Mouse (Mus musculus) splenic B cell, adult 2 months (primary cell): Measurements from ENCODE around the gene Pfpl.
A peak's percentile ranks its signal among the peaks of the same experiment; 100 is the strongest.

Source experiments
- DNase-seq: peaks from one replicate; pipeline ENCODE4 v3.0.0-alpha.2; 2011; ENCODE audit warnings: low read depth, low spot score
- H3K27me3 ChIP-seq: 2 replicates; pipeline ENCODE4 v1.6.1; 2012; ENCODE audit warnings: mild to moderate bottlenecking, low read length, moderate library complexity, mixed read lengths; ENCODE audit not compliant: control insufficient read depth, poor library complexity, insufficient read depth, severe bottlenecking
- H3K36me3 ChIP-seq: 2 replicates; pipeline ENCODE4 v1.6.1; 2012; ENCODE audit warnings: mild to moderate bottlenecking, low read length, moderate library complexity, mixed read lengths; ENCODE audit not compliant: control insufficient read depth, poor library complexity, insufficient read depth, severe bottlenecking

The Pfpl gene

DNA sequence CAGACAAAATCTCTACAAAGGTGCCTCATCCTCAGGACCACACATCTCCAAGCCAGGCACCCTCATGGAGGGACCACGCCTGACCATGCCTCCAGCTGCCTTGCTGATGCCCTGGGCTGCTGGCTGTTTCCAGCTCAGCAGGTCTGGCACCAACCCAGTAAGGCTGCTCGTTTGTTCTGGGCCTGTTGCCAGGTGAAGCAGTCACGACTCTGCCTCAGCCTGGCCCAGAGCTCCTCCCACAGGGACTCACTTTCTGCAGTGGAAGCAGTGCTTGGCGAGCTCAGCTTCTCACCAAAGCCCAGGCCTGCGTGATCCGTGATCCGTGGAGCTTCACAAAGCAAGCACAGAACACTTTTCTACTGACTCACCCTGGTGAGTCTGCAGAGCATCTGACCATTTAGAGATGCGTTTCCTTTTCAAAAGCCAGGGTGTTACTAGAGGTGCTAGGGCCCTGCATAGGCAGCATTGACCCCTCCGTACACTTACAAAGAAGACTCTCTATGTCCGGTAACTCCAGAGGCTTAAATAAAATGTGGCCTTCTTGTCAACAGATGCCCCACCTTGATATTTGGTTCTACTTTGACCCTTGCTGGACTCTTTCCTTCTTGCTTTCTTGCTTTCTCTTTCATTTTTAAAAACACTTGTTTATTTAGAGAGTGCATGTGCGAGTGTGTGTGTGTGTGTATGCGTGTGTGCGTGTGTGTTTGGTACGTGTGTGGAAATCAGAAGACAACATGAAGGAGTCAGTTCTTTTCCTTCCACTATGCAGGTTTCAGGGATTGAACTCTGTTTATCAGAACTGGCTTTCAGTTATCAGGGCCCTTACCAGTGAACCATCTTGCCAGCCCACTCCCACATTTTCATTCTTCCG lies 47.9 kb downstream of the Pfpl start:
- Histone ChIP-seq H3K36me3 (no peaks in the 10 kb centered on the region), H3K27me3 (no peaks in the 10 kb centered on the region)
- peak; percentile 59 for DNase-seq

DNA sequence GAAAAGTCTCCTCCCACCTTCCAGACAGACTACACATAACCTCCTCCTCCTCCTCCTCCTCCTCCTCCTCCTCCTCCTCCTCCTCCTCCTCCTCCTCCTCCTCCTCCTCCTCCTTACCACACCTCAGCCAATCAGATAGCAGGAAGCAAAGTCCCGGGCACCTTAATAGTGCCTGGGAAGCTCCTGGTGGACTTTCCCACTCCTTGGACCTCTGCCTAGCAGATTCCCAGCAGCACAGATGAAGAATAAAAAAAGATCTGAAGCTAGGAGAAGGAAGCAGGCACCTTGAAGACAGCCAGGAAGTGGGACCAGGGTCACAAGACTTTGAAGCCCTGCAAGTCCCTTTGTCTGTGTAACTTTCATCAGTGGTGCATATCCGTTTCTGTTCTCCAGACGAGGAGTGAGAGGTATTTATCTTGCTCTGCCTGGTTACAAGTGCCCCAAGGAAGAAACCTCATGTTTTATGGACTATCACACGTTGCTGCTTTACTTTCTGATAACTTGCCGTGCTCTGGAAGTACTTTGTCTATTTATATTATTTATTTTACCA lies 49.1 kb downstream of the Pfpl start:
- H3K36me3 ChIP-seq: no peaks in the 10 kb centered on the region
- peak; percentile 48 for DNase-seq
- H3K27me3 ChIP-seq: no peaks in the 10 kb centered on the region

DNA sequence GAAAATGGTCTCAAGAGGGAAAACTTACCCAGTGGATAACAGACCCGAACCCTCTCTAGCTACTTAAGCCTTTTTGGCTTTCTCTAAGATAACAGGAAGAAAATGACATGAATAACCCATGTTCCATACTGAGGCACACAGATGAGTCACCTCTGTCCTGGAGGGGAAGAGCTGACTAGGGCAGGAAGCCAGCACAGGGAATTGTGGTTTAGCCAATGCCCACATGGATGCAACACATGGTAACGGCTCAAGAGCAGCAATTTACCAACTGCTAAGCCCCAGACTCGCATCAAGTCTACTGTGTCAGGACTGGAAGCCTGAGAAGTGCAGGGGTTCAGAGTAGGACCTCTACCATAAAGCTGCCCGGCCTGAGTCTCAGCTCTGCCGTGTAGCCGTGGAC lies 50.7 kb downstream of the Pfpl start:
- no peak for DNase-seq
- no peaks in the 10 kb centered on the region for H3K36me3 ChIP-seq
- H3K27me3 ChIP-seq: no peaks in the 10 kb centered on the region
